15 mouse cellular contexts compared by ENCODE assay signal in the genomic region with DNA sequence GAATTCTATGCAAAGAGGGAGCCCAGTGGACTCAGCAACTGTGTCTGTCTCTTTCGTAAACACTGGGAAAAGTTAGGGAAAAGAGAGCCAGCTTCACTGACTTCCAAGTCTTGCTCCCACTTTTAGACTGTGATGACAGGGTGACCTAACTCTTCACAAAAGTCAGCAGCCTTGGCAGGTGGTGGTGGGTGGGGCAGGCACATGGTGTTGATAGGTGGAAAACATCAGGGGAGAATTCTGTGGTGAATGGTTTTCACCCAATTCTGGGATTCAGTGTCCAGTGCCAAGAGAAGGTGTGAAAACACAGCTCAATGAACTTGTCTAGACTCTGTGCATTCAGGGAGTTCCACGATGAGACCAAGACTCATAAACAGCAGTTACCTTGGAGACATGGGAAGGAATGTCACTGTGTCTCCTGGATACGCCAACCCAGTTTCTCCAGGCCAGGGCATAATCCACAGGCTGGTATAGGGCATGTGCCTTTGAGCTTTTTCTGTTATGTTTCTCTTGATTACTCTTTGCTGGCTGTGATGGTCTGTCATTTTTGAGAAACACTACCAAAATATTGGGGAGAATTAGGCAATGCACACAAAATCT.
DNase-seq lines count a peak whose midpoint lies in the region; ATAC-seq and TF ChIP-seq lines count a peak whose summit lies in the region.
"Had no signal": no experiment of that assay in that cellular context is flagged by ENCODE, and none has a peak within 500 bp of the region (broad histone marks: within the 10 kb centered on the region; RNA-seq: fewer than 3 reads in every experiment).

No protein-coding gene starts in this region.

- no peak overlapping the region for H3K4me3 ChIP-seq in gastrocnemius, adult 2 months
- H3K4me3 ChIP-seq in heart, embryonic 13.5 days, result no peak overlapping the region
- H3K4me3 ChIP-seq in lung, adult 2 months (replicated peaks; ENCODE audit: extremely low read depth, low read depth, low read length), result no peak overlapping the region
- no peak overlapping the region for H3K4me3 ChIP-seq in liver, postnatal 0 days (ENCODE audit: low read depth, low read length)
- H3K4me3 ChIP-seq: limb, embryonic 13.5 days; myocyte had no signal

- intact Hi-C loops in gastrocnemius, adult 2 months (cut with DNase I), result no loop called here
- intact Hi-C loops in gastrocnemius, postnatal 14 days (cut with DNase I; ENCODE audit: low total_unique reads), result no loop called here

- DNase-seq in gastrocnemius, adult 2 months, result peak; percentile 24
- no peak for DNase-seq in gastrocnemius, postnatal 14 days
- DNase-seq in Muller cell, postnatal 12 days (ENCODE audit: inconsistent ontology term), result peak; percentile 3
- peak; percentile 12 for DNase-seq in lung, adult 2 months
- no peak for DNase-seq in liver, postnatal 0 days
- DNase-seq in gastrocnemius, adult 8-10 months (ENCODE audit: low spot score in 2 of 2), result no peak
- no peak for DNase-seq in thymus, adult 18-20 months
- DNase-seq: B cell, adult 2 months; cerebellum, postnatal 25 days; layer of hippocampus, postnatal 36 days had no signal

- no peak for ATAC-seq in heart, embryonic 13.5 days (ENCODE audit: extremely low read depth, insufficient number of reproducible peaks, low FRiP score, low TSS enrichment)
- no peak for ATAC-seq in liver, postnatal 0 days

- H3K9ac ChIP-seq in heart, embryonic 13.5 days, result no peak overlapping the region
- H3K9ac ChIP-seq in liver, postnatal 0 days (replicated peaks), result no peak overlapping the region
- H3K9ac ChIP-seq: limb, embryonic 13.5 days had no signal

- H3K4me2 ChIP-seq in heart, embryonic 13.5 days, result no peak overlapping the region
- no peak overlapping the region for H3K4me2 ChIP-seq in liver, postnatal 0 days (ENCODE audit: low read depth, low read length)
- H3K4me2 ChIP-seq: limb, embryonic 13.5 days had no signal

- no peak for TF ChIP-seq EP300 in liver, postnatal 0 days (IDR thresholded peaks at IDR 0.05; ENCODE audit: low read depth)

- no peak for TF ChIP-seq POLR2A in lung, adult 2 months (IDR thresholded peaks at IDR 0.05; ENCODE audit: borderline replicate concordance, extremely low read depth, low read depth, low read length)

- no peaks in the 10 kb centered on the region for H3K27me3 ChIP-seq in heart, embryonic 13.5 days (replicated peaks)
- H3K27me3 ChIP-seq in liver, postnatal 0 days (ENCODE audit: insufficient read depth, low read length), result no peaks in the 10 kb centered on the region
- H3K27me3 ChIP-seq: limb, embryonic 13.5 days had no signal

- H3K9me3 ChIP-seq in heart, embryonic 13.5 days, result no peaks in the 10 kb centered on the region
- H3K9me3 ChIP-seq in liver, postnatal 0 days (ENCODE audit: low read length), result no peaks in the 10 kb centered on the region
- H3K9me3 ChIP-seq: limb, embryonic 13.5 days had no signal

- 41% methylated on average over 3 of the region's 3 CpGs for WGBS in heart, embryonic 13.5 days
- WGBS in lung, adult 2 months, result 57% methylated on average over 3 of the region's 3 CpGs
- WGBS in liver, postnatal 0 days (ENCODE audit: insufficient replicate concordance), result 73% methylated on average over 3 of the region's 3 CpGs

- no peaks in the 10 kb centered on the region for H3K36me3 ChIP-seq in heart, embryonic 13.5 days
- no peaks in the 10 kb centered on the region for H3K36me3 ChIP-seq in liver, postnatal 0 days (replicated peaks; ENCODE audit: insufficient read depth, low read length)
- H3K36me3 ChIP-seq: limb, embryonic 13.5 days had no signal

- TF ChIP-seq CTCF in gastrocnemius, adult 2 months (IDR thresholded peaks at IDR 0.05), result no peak
- no peak for TF ChIP-seq CTCF in lung, adult 2 months (IDR thresholded peaks at IDR 0.05; ENCODE audit: insufficient read depth, low read length)
- no peak for TF ChIP-seq CTCF in liver, postnatal 0 days (IDR thresholded peaks at IDR 0.05; ENCODE audit: low read depth)

- no peak overlapping the region for H3K27ac ChIP-seq in gastrocnemius, adult 2 months
- H3K27ac ChIP-seq in heart, embryonic 13.5 days (replicated peaks), result peak overlapping the region; percentile 7; the same call in 1 of the 2 replicates
- H3K27ac ChIP-seq in liver, postnatal 0 days (ENCODE audit: low read depth), result no peak overlapping the region
- H3K27ac ChIP-seq: kidney, postnatal 0 days; limb, embryonic 13.5 days; macrophage had no signal

- peaks cover 8% of the 10 kb centered on the region; the same call in 1 of the 2 replicates for H3K4me1 ChIP-seq in heart, embryonic 13.5 days
- no peaks in the 10 kb centered on the region for H3K4me1 ChIP-seq in lung, adult 2 months (ENCODE audit: control insufficient read depth, insufficient read depth, low read length)
- H3K4me1 ChIP-seq in liver, postnatal 0 days (ENCODE audit: insufficient read depth), result no peaks in the 10 kb centered on the region
- H3K4me1 ChIP-seq: limb, embryonic 13.5 days had no signal

Comparison
In these comparisons a context has a peak if more than half of its experiments do, and no peak if none do; other contexts are left out.
1. DNase-seq: peak in gastrocnemius, adult 2 months (single experiment), Muller cell, postnatal 12 days (single experiment) and lung, adult 2 months (single experiment); none in gastrocnemius, postnatal 14 days (single experiment), liver, postnatal 0 days (single experiment), gastrocnemius, adult 8-10 months (0 of 2) and thymus, adult 18-20 months (0 of 2).